Mouse (Mus musculus): ENCODE measurements around the gene Atrnl1. TPM values are rescaled to one million over a fixed set of nuclear protein-coding genes. Genes with fewer than 3 reads are reported as not detected.
A peak's percentile ranks its signal among the peaks of the same experiment; 100 is the strongest.

Gene Atrnl1
- polyA plus RNA-seq, 1 experiment from 2014 or later: 9.8 TPM

DNA sequence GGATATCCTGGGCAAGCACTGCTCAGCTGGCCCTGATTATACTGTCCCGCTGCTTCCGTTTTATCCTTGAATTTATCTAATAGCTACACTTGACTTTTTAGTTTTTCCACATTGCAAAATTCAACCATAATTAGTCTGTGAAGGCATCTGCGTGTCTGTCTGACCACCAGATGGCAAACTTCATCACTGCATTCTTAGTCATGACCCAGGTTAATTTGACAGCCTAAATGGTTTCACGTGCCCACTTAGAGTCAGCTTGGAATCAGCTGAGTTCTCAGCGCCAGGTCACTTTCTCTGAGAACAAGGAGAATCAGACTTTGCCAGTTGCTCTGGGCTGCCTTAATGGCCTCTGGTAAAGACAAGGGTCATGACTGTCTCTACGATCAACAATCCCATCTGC lies 305.5 kb downstream of the Atrnl1 start:
- no peak overlapping the region for H3K27ac ChIP-seq
- H3K4me1 ChIP-seq: no peaks in the 10 kb centered on the region
- WGBS: 68% methylated on average over 6 of the region's 6 CpGs
- no peak for ATAC-seq (replicated peaks)
- H3K4me3 ChIP-seq: no peak overlapping the region
- H3K9ac ChIP-seq: no peak overlapping the region
- H3K9me3 ChIP-seq: peaks cover 3% of the 10 kb centered on the region; the same call in 1 of the 2 replicates
- H3K27me3 ChIP-seq (replicated peaks): no peaks in the 10 kb centered on the region
- H3K36me3 ChIP-seq (replicated peaks): no peaks in the 10 kb centered on the region
- no peak overlapping the region for H3K4me2 ChIP-seq

DNA sequence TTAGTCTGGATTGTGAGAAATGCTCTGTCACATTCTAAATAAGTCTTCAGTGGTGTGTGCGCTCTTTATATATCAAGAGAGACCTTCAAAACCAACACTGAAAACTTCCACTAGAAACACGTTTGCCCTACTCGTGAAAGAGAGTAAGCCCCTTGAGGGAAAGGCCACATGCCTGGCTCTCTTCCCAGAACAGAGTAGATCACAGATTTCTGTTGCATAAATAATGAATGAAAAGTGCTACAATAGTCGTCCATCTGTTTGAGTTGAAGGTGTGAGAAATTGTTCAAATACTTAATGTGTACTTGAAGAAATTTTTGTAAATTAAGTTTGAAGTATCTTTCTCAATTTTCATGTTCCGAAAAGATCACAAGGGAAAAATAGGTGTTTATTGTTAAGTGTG lies 312.2 kb downstream of the Atrnl1 start:
- no peak for ATAC-seq (replicated peaks)
- Histone ChIP-seq H3K4me3 (no peak overlapping the region), H3K36me3 (replicated peaks) (no peaks in the 10 kb centered on the region), H3K27ac (no peak overlapping the region), H3K9ac (no peak overlapping the region), H3K4me1 (peaks cover 11% of the 10 kb centered on the region), H3K4me2 (no peak overlapping the region), H3K9me3 (peaks cover 3% of the 10 kb centered on the region; the same call in 1 of the 2 replicates), H3K27me3 (replicated peaks) (no peaks in the 10 kb centered on the region)
- whole genome bisulfite sequencing: 71% methylated on average over 5 of the region's 5 CpGs

DNA sequence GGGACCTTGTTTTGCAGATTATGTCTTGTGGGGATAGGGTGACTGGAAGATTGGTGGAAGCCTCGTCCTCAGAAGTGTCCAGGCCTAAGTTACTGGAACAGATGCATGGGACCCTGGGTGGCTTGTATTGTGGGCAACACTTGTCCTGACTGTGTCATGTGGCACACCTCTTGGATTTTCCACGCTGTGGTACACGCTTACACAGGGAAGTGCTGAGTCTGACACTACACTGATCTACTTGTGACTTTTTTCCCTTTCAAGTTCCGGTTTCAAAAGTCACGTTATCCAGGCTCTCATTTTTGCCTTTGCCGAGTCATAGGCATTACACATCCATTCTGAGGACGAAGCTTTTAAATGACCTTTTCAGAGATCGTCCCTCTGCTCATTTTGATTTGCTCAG lies 314.0 kb downstream of the Atrnl1 start:
- no peak overlapping the region for H3K27ac ChIP-seq
- H3K36me3 ChIP-seq (replicated peaks): no peaks in the 10 kb centered on the region
- no peak overlapping the region for H3K4me2 ChIP-seq
- no peaks in the 10 kb centered on the region for H3K27me3 ChIP-seq (replicated peaks)
- no peak overlapping the region for H3K9ac ChIP-seq
- WGBS: 63% methylated on average over 8 of the region's 8 CpGs
- peaks cover 3% of the 10 kb centered on the region; the same call in 1 of the 2 replicates for H3K9me3 ChIP-seq
- H3K4me3 ChIP-seq: no peak overlapping the region
- peaks cover 14% of the 10 kb centered on the region for H3K4me1 ChIP-seq
- no peak for ATAC-seq (replicated peaks)

DNA sequence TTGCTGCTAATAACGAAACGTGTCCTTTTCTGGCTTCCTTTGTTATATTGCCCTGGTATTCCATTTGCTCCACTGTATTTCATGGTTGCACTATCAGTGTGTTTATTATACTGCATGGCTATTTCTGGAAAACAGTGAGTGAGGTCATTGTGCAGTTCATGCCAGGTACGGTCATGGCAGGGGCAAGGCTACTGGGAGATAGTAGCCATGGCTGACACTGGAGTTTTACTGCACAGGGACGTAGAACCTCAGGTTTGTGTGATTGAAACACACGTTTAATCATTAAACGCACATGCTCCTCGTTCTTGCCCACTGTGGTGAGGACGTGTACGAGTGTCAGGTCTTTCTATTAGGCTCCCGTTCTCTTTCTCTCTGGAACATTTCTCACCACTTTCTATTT lies 314.8 kb downstream of the Atrnl1 start:
- no peak for ATAC-seq (replicated peaks)
- no peak overlapping the region for H3K9ac ChIP-seq
- H3K4me3 ChIP-seq: no peak overlapping the region
- H3K4me2 ChIP-seq: no peak overlapping the region
- H3K27me3 ChIP-seq (replicated peaks): no peaks in the 10 kb centered on the region
- no peaks in the 10 kb centered on the region for H3K36me3 ChIP-seq (replicated peaks)
- WGBS: 86% methylated on average over 10 of the region's 10 CpGs
- H3K27ac ChIP-seq: no peak overlapping the region
- H3K9me3 ChIP-seq: peaks cover 2% of the 10 kb centered on the region; the same call in 1 of the 2 replicates
- peaks cover 14% of the 10 kb centered on the region for H3K4me1 ChIP-seq

DNA sequence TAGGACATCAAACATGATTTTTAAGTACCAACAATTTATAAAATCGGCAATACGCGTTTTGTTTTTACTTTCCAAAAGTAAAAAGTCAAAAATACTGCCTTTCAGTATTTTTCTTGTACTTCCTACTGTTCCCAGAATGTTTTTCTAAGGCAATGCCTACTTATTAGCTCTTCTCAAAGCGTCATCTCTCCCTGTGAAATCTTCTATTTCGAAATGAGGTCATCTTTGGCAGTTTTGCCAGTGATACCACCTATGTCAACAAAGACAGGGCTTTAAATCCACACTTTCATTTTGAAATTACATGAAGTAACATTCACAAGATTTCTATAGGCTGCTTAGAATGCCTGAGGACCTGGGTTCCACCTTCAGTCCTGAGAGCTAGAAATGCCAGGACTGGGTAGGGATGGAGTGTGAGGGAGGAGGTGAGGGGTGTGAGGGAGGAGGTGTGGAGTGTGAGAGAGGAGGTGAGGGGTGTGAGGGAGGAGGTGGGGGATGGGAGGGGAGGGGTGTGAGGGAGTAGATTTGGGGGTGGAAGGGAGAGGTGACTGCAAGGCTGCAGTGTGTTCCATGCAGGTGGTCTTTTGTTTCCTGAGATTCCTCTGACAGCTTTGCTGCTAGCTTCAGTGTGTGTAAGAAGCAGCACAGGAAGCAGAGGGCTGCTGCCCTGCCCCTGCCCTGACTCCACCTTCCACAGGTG lies 315.5 kb downstream of the Atrnl1 start:
- Histone ChIP-seq H3K9ac (no peak overlapping the region), H3K9me3 (no peaks in the 10 kb centered on the region), H3K27me3 (replicated peaks) (no peaks in the 10 kb centered on the region), H3K4me2 (no peak overlapping the region), H3K4me1 (peaks cover 14% of the 10 kb centered on the region), H3K4me3 (no peak overlapping the region), H3K27ac (no peak overlapping the region), H3K36me3 (replicated peaks) (no peaks in the 10 kb centered on the region)
- WGBS: 92% methylated on average over 5 of the region's 5 CpGs
- ATAC-seq (replicated peaks): peak; percentile 80; the same call in 1 of the 2 replicates

DNA sequence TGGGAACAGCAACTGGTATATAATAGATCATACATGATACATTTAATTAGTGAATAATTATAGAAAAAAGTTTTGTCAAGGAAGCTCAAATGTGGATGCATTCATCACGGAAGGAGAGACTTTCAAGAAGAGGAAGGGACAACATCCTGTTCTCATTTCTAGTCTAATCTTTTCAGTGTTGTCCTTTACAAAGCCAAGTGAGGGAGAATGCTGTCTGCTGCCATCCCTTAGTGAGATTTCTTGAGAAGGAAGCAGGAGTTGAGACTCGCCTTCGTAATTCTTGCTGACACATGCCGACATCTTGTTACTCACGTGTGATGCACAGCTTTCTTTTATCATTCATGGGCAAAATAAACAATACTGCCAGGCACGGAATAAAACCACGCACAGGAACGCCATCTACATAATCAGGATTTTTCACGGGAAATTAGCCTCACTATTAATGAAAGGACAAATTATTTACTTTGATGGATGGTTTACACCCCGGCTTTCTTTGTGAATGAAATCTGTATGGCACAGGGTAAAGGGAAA lies 316.2 kb downstream of the Atrnl1 start:
- Histone ChIP-seq H3K36me3 (replicated peaks) (no peaks in the 10 kb centered on the region), H3K9ac (0 out of 2 replicates have a peak overlapping the region, but pooled peaks have one; percentile 10), H3K4me2 (peak overlapping the region; percentile 37), H3K4me3 (no peak overlapping the region), H3K4me1 (peaks cover 14% of the 10 kb centered on the region), H3K27ac (peak overlapping the region; percentile 46; the same call in 1 of the 2 replicates), H3K9me3 (no peaks in the 10 kb centered on the region), H3K27me3 (replicated peaks) (no peaks in the 10 kb centered on the region)
- 15% methylated on average over 10 of the region's 10 CpGs for WGBS
- no peak for ATAC-seq (replicated peaks)

DNA sequence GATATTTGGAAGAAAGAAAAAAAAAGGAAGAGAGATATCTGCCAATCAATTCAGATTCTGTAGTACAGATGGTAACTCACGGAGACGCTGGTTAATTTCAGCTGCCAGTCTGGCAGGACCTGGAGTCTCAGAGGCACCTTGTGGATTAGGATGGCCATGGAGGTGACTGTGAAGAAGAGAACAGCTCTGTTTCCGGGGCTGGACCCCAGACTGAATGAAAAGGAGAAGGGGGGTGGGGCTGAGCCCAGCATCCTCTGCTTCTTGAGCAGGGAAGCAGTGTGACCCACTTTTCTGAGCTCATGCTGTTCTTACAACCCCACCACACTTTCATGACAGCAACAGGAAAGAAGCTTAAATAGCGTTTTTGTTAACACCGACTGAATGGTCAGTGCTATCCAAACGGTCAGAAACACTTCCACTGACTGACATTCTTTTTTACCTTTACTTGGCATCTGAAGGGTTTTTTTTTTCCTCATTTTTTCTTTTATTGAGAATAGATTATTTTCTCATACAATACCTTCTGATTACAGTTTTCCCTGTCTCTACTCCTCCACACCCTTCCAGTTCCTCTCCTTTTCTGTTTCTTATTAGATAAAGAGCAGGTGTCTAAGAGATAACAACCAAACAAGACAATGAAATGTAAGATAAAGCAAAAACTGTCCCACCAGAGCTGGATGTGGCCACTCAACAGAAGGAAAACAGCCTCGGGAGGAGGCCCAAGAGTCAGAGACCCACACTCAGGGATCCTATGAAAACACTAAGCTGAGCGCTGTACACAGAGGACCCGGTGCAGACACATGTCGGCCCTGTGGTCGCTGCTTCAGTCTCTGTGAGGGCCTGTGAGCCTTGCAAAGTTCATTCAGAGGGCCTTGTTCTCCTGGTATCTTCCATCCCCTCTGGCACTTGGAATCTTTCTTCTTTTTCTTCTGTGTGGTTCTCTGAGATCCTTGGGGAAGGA lies 317.0 kb downstream of the Atrnl1 start:
- Histone ChIP-seq H3K36me3 (replicated peaks) (no peaks in the 10 kb centered on the region), H3K4me3 (no peak overlapping the region), H3K9ac (no peak overlapping the region), H3K27me3 (replicated peaks) (no peaks in the 10 kb centered on the region), H3K9me3 (no peaks in the 10 kb centered on the region), H3K4me1 (peaks cover 14% of the 10 kb centered on the region), H3K4me2 (peak overlapping the region; percentile 37; the same call in 1 of the 2 replicates), H3K27ac (peak overlapping the region; percentile 46; the same call in 1 of the 2 replicates)
- peak; percentile 58; the same call in 1 of the 2 replicates for ATAC-seq (replicated peaks)
- WGBS: 47% methylated on average over 11 of the region's 11 CpGs

DNA sequence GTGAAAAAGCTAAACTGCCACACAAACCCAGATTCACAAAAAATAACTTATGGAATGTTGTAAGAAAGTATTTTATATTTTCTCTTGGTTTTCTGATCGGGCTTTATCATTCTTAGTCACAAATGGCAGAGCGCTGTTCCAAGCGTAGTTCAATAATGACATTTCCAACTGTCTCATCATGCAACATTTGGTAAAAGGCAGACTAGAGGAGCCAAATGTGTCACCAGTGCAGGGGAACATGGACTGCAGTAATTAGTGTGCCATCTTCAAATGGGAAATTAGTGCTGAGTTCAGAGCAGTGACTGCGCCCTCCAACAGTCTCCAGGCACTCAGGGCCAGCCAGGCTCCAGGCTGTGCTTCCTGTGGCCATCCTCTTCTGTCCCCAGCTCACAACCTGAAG lies 320.8 kb downstream of the Atrnl1 start:
- Histone ChIP-seq H3K4me2 (no peak overlapping the region), H3K9me3 (no peaks in the 10 kb centered on the region), H3K27ac (no peak overlapping the region), H3K4me1 (peaks cover 14% of the 10 kb centered on the region), H3K4me3 (no peak overlapping the region), H3K36me3 (replicated peaks) (no peaks in the 10 kb centered on the region), H3K9ac (no peak overlapping the region), H3K27me3 (replicated peaks) (no peaks in the 10 kb centered on the region)
- ATAC-seq (replicated peaks): no peak
- 95% methylated on average over 4 of the region's 4 CpGs for WGBS

DNA sequence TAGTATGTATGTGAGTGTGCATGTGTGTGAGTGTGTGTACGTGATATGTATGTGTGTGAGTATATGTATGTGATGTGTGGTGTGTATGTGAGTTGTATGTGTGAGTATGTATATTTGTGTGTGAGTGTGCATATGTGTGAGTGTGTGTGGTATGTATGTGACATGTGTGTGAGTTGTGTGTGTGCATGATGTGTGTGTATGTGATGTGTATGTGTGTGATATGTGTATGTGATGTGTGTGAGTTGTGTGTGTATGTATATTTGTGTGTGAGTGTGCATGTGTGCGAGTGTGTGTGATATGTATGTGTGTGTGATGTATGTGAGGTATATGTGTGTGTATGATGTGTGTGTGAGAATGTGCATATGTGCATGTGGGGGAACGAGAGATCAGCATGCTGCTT lies 326.0 kb downstream of the Atrnl1 start:
- Histone ChIP-seq H3K9ac (no peak overlapping the region), H3K4me2 (no peak overlapping the region), H3K36me3 (replicated peaks) (no peaks in the 10 kb centered on the region), H3K4me3 (no peak overlapping the region), H3K27ac (no peak overlapping the region), H3K4me1 (peaks cover 7% of the 10 kb centered on the region), H3K27me3 (replicated peaks) (no peaks in the 10 kb centered on the region), H3K9me3 (no peaks in the 10 kb centered on the region)
- no peak for ATAC-seq (replicated peaks)
- 96% methylated on average over 3 of the region's 3 CpGs for WGBS

DNA sequence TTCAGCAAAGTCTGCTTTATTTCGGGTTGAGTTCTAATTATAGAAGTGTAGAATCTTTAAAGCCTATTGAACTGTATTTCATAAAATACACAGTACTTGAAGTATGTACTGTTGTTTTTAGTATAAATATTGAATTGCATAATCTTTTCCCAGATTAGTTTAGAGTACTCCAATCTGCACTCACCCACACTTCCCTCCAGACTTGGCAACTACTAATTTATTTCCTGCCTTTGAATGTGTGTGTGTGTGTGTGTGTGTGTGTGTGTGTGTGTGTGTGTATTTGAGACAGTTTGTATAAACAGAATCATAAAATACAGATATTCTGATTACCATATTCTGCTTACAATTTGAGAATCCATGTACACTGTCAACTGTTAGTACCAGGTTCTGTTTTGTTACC lies 328.3 kb downstream of the Atrnl1 start:
- WGBS: 80% methylated on average over 1 of the region's 1 CpGs
- Histone ChIP-seq H3K9ac (no peak overlapping the region), H3K4me1 (peaks cover 11% of the 10 kb centered on the region), H3K27me3 (replicated peaks) (no peaks in the 10 kb centered on the region), H3K36me3 (replicated peaks) (no peaks in the 10 kb centered on the region), H3K9me3 (no peaks in the 10 kb centered on the region), H3K4me2 (no peak overlapping the region), H3K27ac (no peak overlapping the region), H3K4me3 (no peak overlapping the region)
- ATAC-seq (replicated peaks): no peak

DNA sequence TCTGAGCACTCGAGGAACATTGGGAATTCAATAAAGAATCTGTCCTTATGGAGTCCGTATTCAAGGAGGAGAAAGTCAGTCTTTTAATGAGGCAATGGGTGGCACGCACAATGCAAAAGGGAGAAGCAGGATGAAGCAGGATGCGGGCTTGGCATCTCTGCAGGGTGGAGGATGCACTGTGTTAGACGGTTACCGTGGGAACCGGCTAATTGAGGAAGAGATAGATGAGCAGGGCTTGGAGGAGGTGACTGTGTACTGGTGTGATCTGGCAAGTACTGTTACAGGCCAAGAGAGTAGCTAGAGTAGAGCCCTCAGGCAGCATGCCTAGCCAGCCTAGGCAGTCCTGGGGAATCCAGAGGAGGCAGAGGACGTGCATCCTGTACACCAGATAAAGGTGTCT lies 330.7 kb downstream of the Atrnl1 start:
- ATAC-seq (replicated peaks): peak; percentile 84
- Histone ChIP-seq H3K4me3 (no peak overlapping the region), H3K27me3 (replicated peaks) (no peaks in the 10 kb centered on the region), H3K4me1 (peaks cover 11% of the 10 kb centered on the region), H3K9ac (no peak overlapping the region), H3K9me3 (no peaks in the 10 kb centered on the region), H3K36me3 (replicated peaks) (no peaks in the 10 kb centered on the region), H3K4me2 (no peak overlapping the region), H3K27ac (peak overlapping the region; percentile 39; the same call in 1 of the 2 replicates)
- WGBS: 45% methylated on average over 8 of the region's 8 CpGs

DNA sequence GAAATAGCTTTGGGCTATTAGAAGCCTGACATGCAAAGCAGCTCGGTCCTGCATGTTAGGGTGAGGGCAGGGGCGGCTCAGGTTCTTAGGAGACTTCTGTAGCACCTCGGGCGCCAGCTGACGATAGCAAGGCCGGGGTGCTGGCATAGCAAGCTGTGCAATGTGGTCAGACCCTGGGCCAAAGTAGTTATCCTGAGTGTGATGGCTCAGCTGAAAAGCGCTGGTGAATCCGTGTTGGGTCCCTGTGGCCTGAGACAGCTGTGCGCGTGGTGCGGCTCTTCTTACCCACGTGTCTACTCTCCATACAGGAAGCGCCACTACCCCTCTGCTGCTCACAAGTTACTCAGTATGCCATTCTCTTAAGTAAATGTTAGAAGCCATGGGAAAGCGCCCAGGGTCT lies 331.4 kb downstream of the Atrnl1 start:
- no peak for ATAC-seq (replicated peaks)
- H3K27ac ChIP-seq: 0 out of 2 replicates have a peak overlapping the region, but pooled peaks have one; percentile 39
- 84% methylated on average over 14 of the region's 14 CpGs for WGBS

More for the DNA sequence above, 331.4 kb downstream of the Atrnl1 start:
- Histone ChIP-seq H3K36me3 (replicated peaks) (no peaks in the 10 kb centered on the region), H3K4me1 (peaks cover 11% of the 10 kb centered on the region), H3K27me3 (replicated peaks) (no peaks in the 10 kb centered on the region), H3K9ac (no peak overlapping the region), H3K4me3 (no peak overlapping the region), H3K4me2 (no peak overlapping the region), H3K9me3 (no peaks in the 10 kb centered on the region)

Measured in midbrain, embryonic 15.5 days (tissue).